Mouse (Mus musculus): ENCODE data around the gene Mecr. TPM values are rescaled to one million over a fixed set of nuclear protein-coding genes. Genes with fewer than 3 reads are reported as not detected.
"Not testable (repeated sequence)": the region's sequence is repeated elsewhere in the genome, so short reads cannot be mapped to it uniquely, and the experiment has no call there.

Gene Mecr
- 10 to 100 TPM; 24.4 to 27.9 (median 25.5) TPM for total RNA-seq (2022)

DNA sequence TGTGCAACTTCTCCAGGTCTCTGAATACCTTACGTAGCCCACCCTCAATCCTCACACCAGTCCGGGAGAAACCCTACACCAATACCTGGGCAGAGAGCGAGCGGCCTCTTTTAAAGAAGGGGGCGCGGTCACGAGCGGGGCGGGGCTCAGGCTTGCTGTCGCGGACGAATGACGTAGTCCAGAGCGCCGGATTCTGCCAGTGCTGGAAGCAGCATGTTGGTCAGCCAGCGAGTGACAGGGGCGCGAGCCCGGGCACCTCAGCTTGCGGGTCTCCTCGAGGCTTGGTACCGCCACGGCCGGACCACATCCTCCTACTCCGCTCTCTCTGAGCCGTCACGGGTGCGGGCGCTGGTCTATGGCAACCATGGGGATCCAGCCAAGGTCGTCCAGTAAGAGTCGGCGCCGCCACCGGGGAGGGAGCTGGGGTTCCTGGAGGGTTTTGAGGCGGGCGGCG lies at the start of gene Mecr:
Mecr (plus strand) TSS at position 181 of the 454 bp plus-strand sequence.
- peak; percentile 92 for DNase-seq (ENCODE audit: low spot score)

DNA sequence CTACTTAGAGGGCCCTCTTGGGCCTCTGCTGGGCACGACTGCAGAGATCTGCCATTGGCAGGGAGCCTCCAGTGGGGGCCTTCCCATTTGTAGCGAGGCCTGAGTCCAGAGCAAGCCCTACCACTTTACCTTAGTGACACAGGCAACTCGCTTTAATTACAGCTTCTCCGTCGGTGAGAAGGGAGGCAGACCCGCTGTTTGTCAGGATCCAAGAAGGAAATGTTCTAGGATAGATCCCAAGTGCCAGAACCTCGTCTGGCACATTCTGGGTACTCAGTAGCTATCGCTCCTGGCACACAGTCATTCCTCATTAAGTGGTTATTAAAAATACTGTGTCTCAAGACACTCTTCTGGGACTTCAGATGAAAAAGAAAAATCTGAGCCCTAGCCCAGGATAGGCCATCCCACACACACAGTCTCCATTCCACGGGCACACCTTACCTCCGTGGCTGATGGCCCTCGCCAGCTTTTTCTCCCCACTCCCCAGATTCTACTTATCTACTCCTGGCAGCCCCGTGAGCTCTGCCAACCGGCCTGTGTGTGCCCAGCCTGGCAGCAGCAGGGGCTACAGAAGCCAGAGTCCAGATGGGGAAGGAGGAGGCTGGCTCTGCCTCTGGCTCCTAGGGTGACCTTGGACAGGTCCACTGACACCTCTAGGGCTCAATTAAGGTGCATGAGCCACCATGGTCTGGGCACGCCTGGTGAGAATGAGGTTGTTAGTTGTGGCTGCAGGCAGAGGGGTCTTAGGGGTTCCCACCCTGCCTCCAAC lies 46.8 kb upstream of the Mecr start:
- DNase-seq (ENCODE audit: low spot score) = peak; percentile 6

DNA sequence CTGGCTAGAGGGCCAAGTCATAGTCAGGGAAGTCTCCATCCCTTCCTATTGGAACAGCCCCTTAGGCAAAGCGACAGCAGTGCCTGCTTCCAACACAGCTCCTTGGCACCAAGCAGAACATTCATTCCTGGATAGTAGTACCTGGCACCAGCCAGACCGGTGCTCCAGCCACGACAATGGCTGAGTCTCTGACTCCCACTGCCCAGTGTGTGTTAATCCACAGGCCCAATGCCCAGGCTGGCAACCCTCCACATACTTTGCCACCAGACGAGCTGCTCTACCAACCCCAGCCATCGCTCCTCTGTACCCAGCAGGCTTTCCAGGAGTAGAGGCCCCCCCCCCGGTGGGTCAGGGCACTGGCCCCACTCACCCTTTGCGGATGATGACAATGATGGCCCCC lies 45.8 kb upstream of the Mecr start:
- DNase-seq (ENCODE audit: low spot score) = peak; percentile 56

DNA sequence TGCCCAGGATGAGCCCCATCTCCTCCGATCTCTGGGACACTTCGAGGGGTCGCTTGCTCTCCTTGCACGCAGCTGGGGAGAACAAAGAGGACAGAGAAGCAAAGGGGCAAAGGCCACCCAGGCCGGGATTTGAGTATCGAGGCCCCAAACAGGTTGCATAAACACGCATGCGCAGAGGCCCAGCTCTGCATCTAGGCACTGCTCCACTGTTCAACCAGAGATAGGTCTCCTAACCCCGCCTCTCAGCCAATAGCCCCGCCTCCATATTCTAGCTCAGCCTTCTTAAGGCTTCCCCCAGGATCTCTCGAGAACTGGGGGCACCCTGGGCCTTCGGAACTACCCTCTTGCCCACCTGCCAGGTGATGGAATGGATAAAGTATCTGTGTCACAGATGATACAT lies 45.4 kb upstream of the Mecr start:
- DNase-seq (ENCODE audit: low spot score) = no peak

DNA sequence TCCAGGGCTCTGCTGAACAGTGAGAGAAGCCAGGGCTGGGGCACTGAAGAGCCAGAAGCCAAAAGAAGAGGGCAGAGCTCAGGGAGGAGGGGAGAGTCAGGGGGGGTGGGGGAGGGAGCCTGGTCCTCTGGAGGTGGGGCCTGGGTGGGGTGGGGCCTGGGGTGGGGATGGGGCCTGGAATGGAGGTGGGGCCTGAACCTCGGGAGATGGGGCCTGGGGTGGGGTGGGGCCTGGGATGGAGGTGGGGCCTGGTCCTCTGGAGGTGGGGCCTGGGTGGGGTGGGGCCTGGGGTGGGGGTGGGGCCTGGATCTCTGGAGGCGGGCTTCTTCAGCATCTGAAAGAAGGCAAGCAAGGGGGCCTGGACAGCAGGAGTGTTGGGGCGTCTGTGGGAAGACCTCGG lies 44.3 kb upstream of the Mecr start:
- DNase-seq (ENCODE audit: low spot score) = no peak

DNA sequence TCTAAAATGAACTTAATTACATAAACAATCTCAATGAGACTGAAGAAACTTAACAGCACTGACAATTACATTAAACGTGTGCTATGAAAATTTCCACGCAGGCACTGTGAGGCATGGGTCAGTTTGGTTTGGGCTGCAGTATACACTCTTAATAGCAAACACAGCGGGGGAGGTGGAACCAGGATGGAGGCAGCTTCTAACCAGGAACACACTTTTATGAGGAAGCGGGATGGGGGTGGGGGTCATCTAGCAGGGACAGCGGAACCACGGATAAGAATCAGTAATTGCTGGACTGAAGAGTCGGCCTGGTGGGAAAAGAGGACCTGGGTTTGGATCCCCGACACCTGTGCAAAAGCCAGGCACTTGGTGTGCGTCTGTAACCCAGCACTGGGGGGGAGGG lies 39.4 kb upstream of the Mecr start:
- DNase-seq (ENCODE audit: low spot score) = no peak

DNA sequence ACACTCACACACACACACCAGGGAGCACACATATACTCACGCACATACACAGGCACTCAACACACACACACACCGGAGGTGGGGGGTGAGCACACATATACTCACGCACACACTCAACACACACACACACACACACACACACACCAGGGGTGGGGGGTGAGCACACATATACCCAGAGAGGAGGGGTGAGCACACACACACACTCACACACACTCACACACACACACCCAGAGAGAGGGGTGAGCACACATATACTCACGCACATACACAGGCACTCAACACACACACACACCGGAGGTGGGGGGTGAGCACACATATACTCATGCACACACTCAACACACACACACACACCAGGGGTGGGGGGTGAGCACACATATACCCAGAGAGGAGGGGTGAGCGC lies 38.5 kb upstream of the Mecr start:
- DNase-seq (ENCODE audit: low spot score) = not testable (repeated sequence)

DNA sequence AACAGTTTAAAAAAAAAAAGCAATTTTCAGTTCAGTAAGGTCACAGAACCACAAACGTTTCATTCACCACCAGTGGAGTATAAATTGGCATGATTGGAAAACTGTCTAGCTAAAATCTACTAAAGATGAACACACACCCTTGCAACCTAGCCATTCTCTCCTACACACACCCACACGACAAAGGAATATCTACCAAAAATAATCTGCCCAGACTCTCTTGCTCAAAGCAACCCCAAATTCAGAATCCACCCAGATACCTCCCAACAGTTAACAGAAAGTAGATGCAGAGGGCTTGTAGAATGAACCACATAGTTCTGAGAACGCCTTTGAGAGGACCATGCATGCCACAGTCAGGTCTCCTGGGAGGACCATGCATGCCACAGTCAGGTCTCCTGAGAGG lies 38.0 kb upstream of the Mecr start:
- no peak for DNase-seq (ENCODE audit: low spot score)

DNA sequence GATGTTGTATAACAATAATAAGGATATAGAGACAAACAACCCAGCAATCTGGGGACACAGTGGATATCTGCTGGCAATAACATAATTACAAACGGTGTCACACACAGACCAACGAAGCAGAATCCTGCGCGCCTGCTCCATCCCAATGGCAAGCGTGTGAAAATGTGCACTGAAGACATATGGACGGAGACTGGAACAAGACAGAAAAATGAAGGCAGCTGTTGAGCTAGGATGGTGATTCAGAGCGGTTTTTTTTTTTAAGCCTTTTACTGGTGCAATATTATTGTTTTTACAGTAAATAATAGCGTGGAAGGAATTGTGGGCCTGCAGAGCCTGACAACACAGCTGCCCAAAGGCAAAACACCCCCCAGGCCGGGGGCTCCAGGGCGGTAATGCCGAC lies 30.8 kb upstream of the Mecr start:
- no peak for DNase-seq (ENCODE audit: low spot score)

DNA sequence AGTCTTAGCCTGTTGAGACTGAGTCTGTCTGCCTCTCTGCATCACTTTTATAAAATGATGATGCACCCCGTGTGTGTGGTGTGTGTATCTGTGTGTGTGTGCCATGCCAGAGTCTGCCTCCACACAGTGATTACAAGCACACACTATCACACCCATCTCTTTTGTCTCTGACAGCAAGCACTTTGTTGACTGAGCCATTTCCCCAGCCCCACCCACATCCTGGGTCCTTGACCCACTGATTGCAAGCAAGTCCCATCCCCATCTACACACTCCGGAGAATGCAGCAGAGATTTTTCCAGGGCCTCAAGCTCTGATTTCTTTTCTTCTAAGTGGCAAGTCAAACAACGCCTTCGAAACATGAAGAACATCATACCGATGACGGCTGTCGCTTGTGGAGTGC lies 29.5 kb upstream of the Mecr start:
- no peak for DNase-seq (ENCODE audit: low spot score)

DNA sequence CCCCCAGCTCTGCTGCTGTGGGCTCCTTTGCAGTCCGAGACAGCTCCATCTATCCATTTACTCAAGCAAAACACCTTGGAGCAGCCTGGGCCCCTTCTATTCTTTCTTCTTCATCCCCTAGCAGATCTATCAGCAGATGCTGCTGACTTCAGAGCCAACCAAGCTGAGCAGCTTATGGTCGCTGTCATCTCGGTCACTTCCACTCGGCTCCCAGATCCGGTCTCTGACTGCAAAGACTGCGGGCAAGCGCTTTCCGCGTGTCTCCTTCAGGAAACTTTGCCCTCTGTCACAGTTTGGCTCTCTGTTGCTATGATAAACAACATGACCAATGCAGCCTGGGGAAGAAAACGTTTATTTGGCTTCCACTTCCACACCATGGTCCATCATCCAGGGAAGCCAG lies 28.4 kb upstream of the Mecr start:
- DNase-seq (ENCODE audit: low spot score) = no peak

DNA sequence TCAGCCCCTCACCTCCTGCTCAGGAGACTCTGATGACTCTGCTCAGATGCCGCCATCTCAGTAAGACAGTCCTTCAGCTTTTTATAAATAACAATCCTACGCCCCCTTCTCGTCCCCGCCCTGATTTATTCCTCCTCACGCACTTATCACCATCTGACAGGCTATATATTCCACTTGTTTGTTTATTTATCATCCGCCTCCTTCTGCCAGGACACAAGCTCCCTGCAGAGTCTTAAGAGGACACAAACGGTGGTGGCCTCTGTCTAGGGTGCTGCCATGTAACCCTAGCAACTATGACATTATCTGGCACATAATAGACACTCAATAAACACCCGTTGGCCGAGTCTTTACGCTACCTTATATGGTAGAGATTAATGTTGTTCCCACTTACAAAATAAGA lies 27.5 kb upstream of the Mecr start:
- no peak for DNase-seq (ENCODE audit: low spot score)

DNA sequence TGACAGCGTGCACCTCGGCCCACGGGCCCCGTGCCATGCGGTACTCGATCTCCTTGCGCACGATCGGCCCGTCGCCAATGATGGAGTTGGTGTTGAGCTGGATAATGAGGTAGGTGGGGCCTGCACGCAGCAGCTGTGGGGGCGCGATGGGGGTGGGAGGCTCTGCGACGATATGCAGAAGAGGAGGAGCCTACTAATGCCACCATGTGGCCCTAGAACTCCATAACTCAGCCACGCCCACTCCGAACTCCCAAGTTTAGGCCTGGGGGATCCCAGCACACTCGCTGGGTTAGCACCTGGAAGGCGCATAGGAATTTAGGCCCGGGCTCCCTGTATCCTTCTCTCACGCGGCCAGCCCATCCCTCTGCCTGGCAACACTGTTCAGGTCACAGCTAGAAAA lies 24.3 kb upstream of the Mecr start:
- DNase-seq (ENCODE audit: low spot score) = no peak

DNA sequence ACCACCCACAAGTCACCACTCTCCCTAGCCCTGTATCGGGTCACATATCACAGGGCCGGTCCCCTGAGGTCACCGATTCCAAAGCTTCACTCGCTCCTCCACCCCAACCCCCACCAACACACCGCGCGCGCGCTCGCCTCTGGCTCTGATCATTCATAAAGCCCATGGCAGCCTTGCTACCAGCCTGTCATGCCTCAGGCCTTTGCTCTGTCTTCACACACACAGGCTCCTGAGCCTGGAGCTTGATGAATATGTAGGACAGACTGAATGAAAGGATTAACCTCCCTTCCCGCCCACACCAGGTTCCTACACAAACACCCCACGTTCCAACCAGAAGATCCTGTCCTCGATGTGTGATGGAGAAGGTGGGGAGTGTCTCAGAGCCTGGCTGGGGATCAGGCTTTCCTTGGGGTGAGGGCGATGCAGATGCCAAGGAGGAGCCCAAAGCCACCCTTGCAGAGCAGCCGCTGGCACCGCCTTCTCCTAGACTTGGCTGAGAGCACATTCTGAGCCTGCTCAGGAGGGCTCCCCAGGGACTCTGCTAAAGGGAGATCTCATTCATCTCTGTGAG lies 22.0 kb upstream of the Mecr start:
- no peak for DNase-seq (ENCODE audit: low spot score)

DNA sequence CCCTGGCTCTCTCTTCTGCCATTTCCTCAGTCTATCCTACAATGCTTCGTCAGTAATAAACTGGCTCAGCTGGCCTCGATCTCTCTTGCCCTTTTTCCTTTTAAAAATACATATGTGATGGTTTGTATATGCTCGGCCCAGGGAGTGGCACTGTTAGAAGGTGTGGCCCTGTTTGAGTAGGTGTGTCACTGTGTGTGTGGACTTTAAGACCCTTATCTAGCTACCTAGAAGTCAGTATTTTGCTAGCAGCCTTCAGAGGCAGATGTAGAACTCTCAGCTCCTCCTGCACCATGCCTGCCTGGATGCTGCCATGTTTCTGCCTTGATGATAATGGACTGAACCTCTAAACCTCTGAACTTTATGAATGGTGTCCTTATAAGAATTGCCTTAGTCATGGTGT lies 20.7 kb upstream of the Mecr start:
- no peak for DNase-seq (ENCODE audit: low spot score)

DNA sequence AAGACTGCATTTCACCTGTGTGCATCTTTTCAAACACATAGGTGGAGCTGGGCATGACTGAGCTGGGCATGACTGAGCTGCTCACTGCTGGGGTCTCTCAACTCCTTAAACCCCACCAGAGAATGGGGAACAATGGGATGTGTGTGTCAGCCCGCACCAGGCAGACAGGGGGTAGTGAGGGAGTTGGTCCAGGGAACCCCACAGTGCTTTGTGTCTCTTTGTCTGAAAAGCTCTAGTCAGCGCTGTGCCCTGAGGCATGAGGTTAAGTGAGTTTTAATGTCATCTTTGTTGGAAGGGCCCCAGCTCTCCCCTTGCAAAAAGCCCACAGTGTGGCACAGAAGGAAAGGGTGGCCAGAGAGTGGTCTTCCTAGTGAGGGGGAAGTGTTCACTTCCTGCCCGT lies 18.3 kb upstream of the Mecr start:
- no peak for DNase-seq (ENCODE audit: low spot score)

DNA sequence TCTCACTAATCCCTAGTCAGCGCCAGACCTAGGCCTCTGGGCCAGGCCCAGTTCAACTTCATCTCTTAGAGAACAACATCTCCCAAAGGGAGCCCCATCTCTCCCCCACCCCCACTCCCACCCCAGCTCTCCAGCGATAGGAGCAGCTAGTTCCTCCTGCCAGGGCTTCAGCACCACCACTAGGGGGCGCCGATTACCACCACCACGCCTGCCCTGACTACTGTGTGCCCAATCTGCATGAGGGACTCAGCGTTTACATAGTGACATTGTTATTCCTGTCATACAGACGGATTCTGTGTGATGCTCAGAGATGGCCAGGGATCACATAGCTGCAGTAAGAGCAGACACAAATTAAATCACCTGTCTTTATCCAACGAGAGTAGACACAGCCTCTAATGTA lies 17.4 kb upstream of the Mecr start:
- DNase-seq (ENCODE audit: low spot score) = peak; percentile 26

DNA sequence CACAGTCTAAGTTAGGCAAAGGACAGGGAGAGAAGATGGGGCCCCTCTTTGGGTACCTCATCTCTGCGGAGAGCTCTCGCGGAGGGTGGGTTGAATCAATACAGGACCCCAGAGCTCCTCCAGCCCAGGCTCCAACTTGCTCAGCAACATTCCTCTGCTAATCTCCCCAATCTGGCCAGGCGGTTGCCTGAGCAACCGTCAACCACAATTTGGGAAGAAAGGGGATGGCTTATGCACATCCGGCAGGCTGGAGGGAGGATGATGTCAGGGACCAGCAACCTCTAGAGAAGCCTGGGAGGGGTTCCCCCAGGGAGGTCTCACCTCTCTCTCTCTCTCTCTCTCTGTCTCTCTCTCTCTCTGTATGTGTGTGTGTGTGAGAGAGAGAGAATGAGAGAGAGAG lies 16.4 kb upstream of the Mecr start:
- no peak for DNase-seq (ENCODE audit: low spot score)

DNA sequence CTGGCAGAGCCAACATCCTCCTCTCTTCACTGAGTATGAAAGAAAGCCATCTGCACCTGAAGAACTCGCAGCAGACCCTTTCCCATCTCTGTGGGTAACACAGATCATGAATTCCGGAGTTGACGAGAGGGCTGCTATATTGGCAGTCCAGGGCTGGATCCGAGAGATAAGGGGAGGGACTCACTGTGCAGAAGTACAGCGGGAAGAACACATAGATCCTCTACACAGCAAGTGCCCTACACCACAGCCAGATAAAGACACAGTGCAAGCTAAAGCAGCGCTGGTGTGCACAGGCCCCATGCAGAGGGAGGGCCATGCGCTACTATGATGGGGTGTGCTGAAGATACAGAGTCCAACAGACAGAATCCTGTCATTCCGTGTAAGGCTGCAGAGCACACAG lies 14.1 kb upstream of the Mecr start:
- no peak for DNase-seq (ENCODE audit: low spot score)

DNA sequence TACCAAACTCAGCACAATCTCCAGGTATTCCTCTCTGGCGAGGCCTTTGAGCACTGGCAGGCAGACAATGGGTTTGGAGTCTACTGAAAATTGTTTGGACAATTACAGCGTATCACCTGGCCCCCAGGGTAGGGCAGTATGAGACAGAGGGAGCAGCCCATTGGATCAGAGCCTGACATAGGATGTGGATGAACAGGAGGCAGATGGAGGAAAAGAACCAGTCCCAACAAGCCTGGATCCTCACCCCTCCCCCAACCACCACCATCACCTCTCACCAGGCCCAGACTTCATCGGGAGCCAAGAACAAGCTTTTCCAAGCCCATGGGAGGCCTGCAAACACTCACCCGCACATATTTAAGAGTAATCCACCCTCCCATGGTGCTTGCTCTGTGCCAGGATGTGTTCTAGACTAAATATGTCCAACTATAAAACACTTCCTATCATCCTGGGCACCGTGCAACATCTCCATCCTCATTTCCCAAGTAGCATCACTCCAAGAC lies 11.7 kb upstream of the Mecr start:
- DNase-seq (ENCODE audit: low spot score) = no peak

DNA sequence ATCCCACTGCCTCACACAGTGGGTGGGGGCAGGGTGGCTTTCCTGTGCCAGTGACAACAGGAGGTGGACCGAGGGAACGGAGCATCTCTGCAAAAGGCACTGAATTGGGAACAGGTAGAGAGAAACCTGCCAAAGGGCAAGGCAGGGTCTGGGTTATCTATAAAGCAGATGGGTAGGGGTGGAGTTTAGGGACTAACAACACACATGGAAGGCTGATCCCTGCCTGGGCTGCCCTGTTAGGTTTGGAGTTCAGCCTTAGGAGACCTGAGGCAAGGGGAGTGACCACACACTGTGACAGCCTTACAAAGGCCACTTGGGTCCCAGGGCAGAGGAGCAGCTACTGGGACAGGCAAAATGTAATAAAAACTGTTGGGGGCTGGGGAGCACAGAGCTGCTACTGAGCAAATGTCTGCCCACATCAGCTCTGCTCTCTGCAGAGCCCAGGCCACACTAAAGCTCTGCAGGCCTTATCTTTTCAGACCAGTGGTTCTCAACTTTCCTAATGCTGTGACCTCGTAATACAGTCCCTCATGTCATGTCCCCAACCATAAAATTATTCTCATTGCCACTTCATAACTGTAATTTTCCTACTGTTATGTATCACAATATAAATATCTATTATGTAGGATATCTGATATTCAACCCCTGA lies 10.4 kb upstream of the Mecr start:
- DNase-seq (ENCODE audit: low spot score) = no peak

DNA sequence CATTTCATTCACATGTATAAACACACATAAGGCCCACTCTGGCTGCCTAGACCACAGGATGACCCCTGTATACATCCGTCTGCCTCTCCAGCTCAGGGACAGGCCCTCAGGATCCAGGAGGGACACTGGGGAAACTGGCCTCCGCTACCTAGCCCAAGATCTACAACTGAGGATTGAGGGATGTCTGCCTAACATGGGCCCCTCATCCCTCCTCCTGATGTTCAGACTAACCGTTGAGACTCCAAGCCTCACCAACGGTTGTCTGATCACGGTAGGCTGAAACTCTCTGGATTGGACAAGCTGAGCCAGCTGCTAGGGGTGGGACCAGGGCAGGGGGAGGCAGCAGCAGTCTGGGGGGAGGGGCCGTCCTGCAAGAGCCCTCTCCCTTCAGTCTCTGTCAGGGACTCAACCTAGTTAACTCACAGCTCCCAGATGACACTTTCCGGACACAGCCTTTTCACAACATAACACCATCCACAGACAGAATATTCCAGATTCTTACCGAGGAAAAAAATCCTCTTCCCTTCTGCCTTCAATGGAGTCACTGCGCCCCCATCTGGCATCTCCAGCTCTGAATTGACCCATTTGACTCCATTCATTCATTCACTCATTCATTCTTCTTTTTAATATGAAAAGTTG lies 9.2 kb upstream of the Mecr start:
- no peak for DNase-seq (ENCODE audit: low spot score)
